Mouse (Mus musculus) E14TG2a.4 (cell line): ENCODE measurements at regions not wholly inside any gene's neighbourhood (a gene's known extent, or its start where the extent isn't known, plus 50 kb on each side); places are given as distances from the start of the nearest gene placed in this dataset.

Experiments used
- CTCF ChIP-seq: conservative IDR thresholded peaks from 2 replicates; pipeline ENCODE4 v1.5.1; 2014; ENCODE audit warnings: low read length
- NANOG ChIP-seq: IDR thresholded peaks from 2 replicates; pipeline ENCODE4 v1.6.1; 2014; ENCODE audit warnings: borderline replicate concordance, low read length, mixed read lengths
- POU5F1 ChIP-seq: IDR thresholded peaks from 2 replicates; pipeline ENCODE4 v1.6.1; 2014; ENCODE audit warnings: low read length, borderline replicate concordance

DNA sequence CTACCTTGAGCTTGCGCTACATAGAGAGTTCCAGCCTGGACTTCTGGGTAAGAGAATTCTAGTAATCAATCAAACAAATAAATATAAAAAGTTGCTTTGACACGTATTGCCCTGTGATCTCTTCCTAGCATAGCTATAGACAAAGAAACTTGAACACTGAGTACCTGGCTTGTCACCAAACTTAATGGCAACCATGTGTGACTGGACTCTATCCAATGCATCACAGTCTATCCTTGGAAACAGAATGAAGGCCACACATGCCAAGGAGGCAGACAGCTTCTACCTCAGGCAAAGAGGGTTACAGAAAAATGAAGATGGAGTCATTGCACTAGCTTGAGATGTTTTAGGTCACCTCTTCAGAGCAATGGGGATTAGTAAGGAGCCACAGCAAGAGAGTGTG is 194.5 kb upstream of the Gas1 start:
- TF ChIP-seq CTCF (no peak), POU5F1 (no peak), NANOG (no peak)
